Mouse (Mus musculus) C2C12 (cell line): ENCODE measurements at regions not wholly inside any gene's neighbourhood (a gene's known extent, or its start where the extent isn't known, plus 50 kb on each side); places are given as distances from the start of the nearest gene placed in this dataset.
A peak's percentile ranks its signal among the peaks of the same experiment; 100 is the strongest.

Experiments used
- H3K27me3 ChIP-seq: one replicate; pipeline ENCODE4 v1.6.1; 2011; ENCODE audit not compliant: control insufficient read depth, insufficient read depth, insufficient read length
- H3K36me3 ChIP-seq: one replicate; pipeline ENCODE4 v1.6.1; 2011; ENCODE audit not compliant: control insufficient read depth, insufficient read depth
- H3K4me3 ChIP-seq: one replicate; pipeline ENCODE4 v1.5.1; 2011; ENCODE audit warnings: mild to moderate bottlenecking, control low read depth; ENCODE audit not compliant: poor library complexity, insufficient read depth, severe bottlenecking
- H3K79me2 ChIP-seq: one replicate; pipeline ENCODE4 v1.6.1; 2011; ENCODE audit not compliant: control insufficient read depth, insufficient read depth
- H3K79me3 ChIP-seq: one replicate; pipeline ENCODE4 v1.6.1; 2011; ENCODE audit warnings: low read depth, control low read depth
- H3ac ChIP-seq: one replicate; pipeline ENCODE3; 2011; ENCODE audit warnings: low read depth; ENCODE audit not compliant: control insufficient read depth, insufficient read length
- CEBPB ChIP-seq: IDR thresholded peaks from one replicate; pipeline ENCODE4 v1.6.1; 2011; ENCODE audit warnings: low read depth, mild to moderate bottlenecking, control low read depth, moderate library complexity
- CTCF ChIP-seq: IDR thresholded peaks from one replicate; pipeline ENCODE4 v1.5.1; 2011; ENCODE audit not compliant: control insufficient read depth, insufficient read depth, insufficient read length
- FOSL1 ChIP-seq: IDR thresholded peaks from one replicate; pipeline ENCODE4 v1.8.0; 2011; ENCODE audit warnings: mild to moderate bottlenecking, low read length; ENCODE audit not compliant: poor library complexity, insufficient read depth, severe bottlenecking
- MAX ChIP-seq: IDR thresholded peaks from one replicate; pipeline ENCODE4 v1.6.1; 2011; ENCODE audit warnings: mild to moderate bottlenecking, control low read depth
- MYOD1 ChIP-seq: IDR thresholded peaks from one replicate; pipeline ENCODE4 v1.6.1; 2011; ENCODE audit warnings: low read depth; ENCODE audit not compliant: control insufficient read depth, insufficient read length
- MYOG ChIP-seq: IDR thresholded peaks from one replicate; pipeline ENCODE4 v1.6.1; 2011; ENCODE audit not compliant: control insufficient read depth, insufficient read length; ENCODE audit errors: extremely low read depth
- USF1 ChIP-seq: IDR thresholded peaks from one replicate; pipeline ENCODE4 v1.6.1; 2011; ENCODE audit warnings: low read depth, mild to moderate bottlenecking, control low read depth, moderate library complexity

- TF ChIP-seq MYOD1 (no peak), MYOG (no peak), FOSL1 (no peak), USF1 (no peak), CTCF (no peak), MAX (no peak), CEBPB (no peak)
- Histone ChIP-seq H3K4me3 (no peak overlapping the region), H3K79me3 (no peaks in the 10 kb centered on the region), H3ac (no peak overlapping the region), H3K27me3 (no peaks in the 10 kb centered on the region), H3K36me3 (no peaks in the 10 kb centered on the region), H3K79me2 (no peaks in the 10 kb centered on the region)
These were observed 199.2 kb downstream of the Rnd3 start for GRCm38 (mm10) chr2:50949717-50950116.

DNA sequence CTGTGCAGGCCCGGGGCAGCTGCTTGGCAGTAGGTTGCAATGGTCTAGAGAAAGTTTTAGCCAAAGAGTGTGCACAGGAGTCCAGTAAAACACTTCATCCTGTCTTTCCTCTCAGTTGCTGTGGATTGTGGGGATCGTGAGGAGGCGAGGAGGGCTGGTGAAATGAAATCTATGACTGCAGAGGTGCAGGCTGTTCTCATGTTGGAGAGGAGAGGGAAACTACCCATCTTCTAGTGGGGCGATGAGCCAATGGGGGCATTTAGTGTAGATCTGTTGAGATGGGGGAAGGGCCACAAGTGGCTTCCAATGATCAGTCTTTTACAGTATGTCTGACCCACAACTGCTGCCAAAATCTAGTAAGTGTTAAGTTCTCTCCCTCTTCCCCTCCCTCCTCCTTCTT, 203.4 kb downstream of the Rnd3 start:
- H3K79me2 ChIP-seq = no peaks in the 10 kb centered on the region
- H3K79me3 ChIP-seq = no peaks in the 10 kb centered on the region
- no peaks in the 10 kb centered on the region for H3K27me3 ChIP-seq
- no peak overlapping the region for H3ac ChIP-seq
- H3K36me3 ChIP-seq = no peaks in the 10 kb centered on the region
- no peak for TF ChIP-seq CEBPB
- TF ChIP-seq CTCF = no peak
- no peak for TF ChIP-seq USF1
- TF ChIP-seq MYOG = no peak
- no peak for TF ChIP-seq MYOD1
- no peak for TF ChIP-seq MAX
- TF ChIP-seq FOSL1 = no peak
- H3K4me3 ChIP-seq = no peak overlapping the region

GRCm38 (mm10) chr2:50943180-50943579, 205.7 kb downstream of the Rnd3 start:
- no peak for TF ChIP-seq CEBPB
- H3ac ChIP-seq = no peak overlapping the region

GRCm38 (mm10) chr2:50942741-50943140, 206.2 kb downstream of the Rnd3 start:
- no peaks in the 10 kb centered on the region for H3K79me3 ChIP-seq
- H3K4me3 ChIP-seq = no peak overlapping the region
- no peaks in the 10 kb centered on the region for H3K36me3 ChIP-seq
- TF ChIP-seq USF1 (peak; percentile 37), MYOG (no peak)
- no peaks in the 10 kb centered on the region for H3K79me2 ChIP-seq
- H3ac ChIP-seq = no peak overlapping the region
- no peaks in the 10 kb centered on the region for H3K27me3 ChIP-seq

More at GRCm38 (mm10) chr2:50943180-50943579, 205.7 kb downstream of the Rnd3 start:
- H3K4me3 ChIP-seq = no peak overlapping the region
- H3K36me3 ChIP-seq = no peaks in the 10 kb centered on the region
- no peaks in the 10 kb centered on the region for H3K79me3 ChIP-seq
- H3K79me2 ChIP-seq = no peaks in the 10 kb centered on the region
- no peaks in the 10 kb centered on the region for H3K27me3 ChIP-seq

DNA sequence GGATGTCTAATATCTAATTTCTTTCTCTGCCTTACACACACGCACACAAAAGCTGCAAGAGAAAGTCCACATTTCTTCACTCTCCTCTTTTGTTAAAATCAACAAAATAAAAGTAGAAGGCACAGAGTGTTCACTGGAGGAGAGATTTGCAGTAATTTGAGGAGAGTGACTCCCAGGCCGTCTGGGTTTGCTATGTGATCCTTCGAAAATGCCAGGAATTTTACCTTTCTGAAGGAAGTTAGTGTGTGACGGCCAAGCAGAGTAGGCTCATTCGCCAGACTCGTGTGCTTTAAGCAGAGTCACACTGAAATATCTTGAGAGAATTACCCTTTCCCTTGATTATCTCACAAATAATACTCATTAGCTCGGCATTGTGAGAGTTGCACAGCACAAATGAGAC, 216.0 kb downstream of the Rnd3 start:
- no peaks in the 10 kb centered on the region for H3K36me3 ChIP-seq
- TF ChIP-seq CTCF (no peak), USF1 (no peak), MYOD1 (no peak), FOSL1 (no peak), MAX (no peak)
- no peak overlapping the region for H3ac ChIP-seq
- no peaks in the 10 kb centered on the region for H3K27me3 ChIP-seq
- no peaks in the 10 kb centered on the region for H3K79me3 ChIP-seq
- H3K79me2 ChIP-seq = no peaks in the 10 kb centered on the region
- H3K4me3 ChIP-seq = no peak overlapping the region

DNA sequence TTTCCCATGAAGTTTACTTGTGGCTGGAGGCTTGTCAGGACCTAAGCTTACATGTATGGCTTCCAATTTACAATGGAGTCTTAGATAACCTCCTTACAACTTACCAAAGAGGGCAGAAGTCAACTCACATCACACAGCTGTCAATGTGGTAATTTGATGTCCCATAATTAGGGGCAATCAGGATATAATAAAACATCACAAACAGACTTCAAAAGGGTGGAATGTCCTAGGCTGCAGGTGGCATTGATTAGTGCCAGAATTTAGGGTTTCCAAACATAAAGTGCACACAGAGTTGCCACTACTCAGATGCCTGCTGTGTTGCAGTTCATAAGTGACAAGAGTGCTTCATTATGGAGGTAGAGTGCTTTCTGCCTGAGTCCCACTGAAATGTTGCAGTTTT, 227.9 kb downstream of the Rnd3 start:
- H3K79me2 ChIP-seq = no peaks in the 10 kb centered on the region
- no peak overlapping the region for H3ac ChIP-seq
- no peaks in the 10 kb centered on the region for H3K36me3 ChIP-seq
- no peaks in the 10 kb centered on the region for H3K79me3 ChIP-seq
- TF ChIP-seq MYOG (no peak), USF1 (no peak), MYOD1 (no peak)
- no peaks in the 10 kb centered on the region for H3K27me3 ChIP-seq
- no peak overlapping the region for H3K4me3 ChIP-seq
